Mouse (Mus musculus) limb, embryonic 10.5 days (tissue): Measurements from ENCODE around the gene Pik3ip1. TPM values are rescaled to one million over a fixed set of nuclear protein-coding genes. Genes with fewer than 3 reads are reported as not detected.

Experiments used
- DNase-seq: peaks from one replicate; pipeline ENCODE4 v3.0.0-alpha.2; 2017; ENCODE audit warnings: low spot score
- H3K27ac ChIP-seq: fragments of 300-500 bp; sonication (generic); 2 replicates; pipeline ENCODE4 v1.5.1; 2016; ENCODE audit warnings: mild to moderate bottlenecking
- H3K27me3 ChIP-seq: fragments of 300-500 bp; sonication (generic); 2 replicates; pipeline ENCODE4 v1.6.1; 2016; ENCODE audit warnings: low read depth, mild to moderate bottlenecking; ENCODE audit not compliant: poor library complexity, severe bottlenecking
- H3K36me3 ChIP-seq: fragments of 300-500 bp; sonication (generic); 2 replicates; pipeline ENCODE4 v1.6.1; 2016; ENCODE audit warnings: mild to moderate bottlenecking, moderate library complexity
- H3K4me1 ChIP-seq: fragments of 300-500 bp; sonication (generic); 2 replicates; pipeline ENCODE4 v1.6.1; 2016
- H3K4me3 ChIP-seq: fragments of 300-500 bp; sonication (generic); 2 replicates; pipeline ENCODE4 v1.5.1; 2016; ENCODE audit warnings: mild to moderate bottlenecking, moderate library complexity
- H3K9me3 ChIP-seq: fragments of 300-500 bp; sonication (generic); replicated peaks from 2 replicates; pipeline ENCODE4 v1.6.1; 2016; ENCODE audit warnings: mild to moderate bottlenecking
- WGBS: fragments of 180-500 bp; shearing (Covaris S2); methylation state at CpG from one replicate; pipeline ENCODE4 v1.1.7; 2016; 5-methylcytosine and 5-hydroxymethylcytosine counted together
- polyA plus RNA-seq: library from polyadenylated mRNA; unstranded; fragments of >200 nt; fragmentation: Nextera tagmentation; extraction: Ambion mirVana; gene quantifications from 2 replicates; pipeline ENCODE4 v1.2.1, GENCODE M21; 2016

Gene Pik3ip1
- polyA plus RNA-seq, 1 experiment from 2014 or later: 8.5 TPM

GRCm38 (mm10) chr11:3292062-3292421 lies 38.2 kb upstream of the Pik3ip1 start:
- Histone ChIP-seq H3K9me3 (no peaks in the 10 kb centered on the region), H3K27me3 (no peaks in the 10 kb centered on the region), H3K27ac (peak overlapping the region; percentile 98), H3K36me3 (peaks cover 58% of the 10 kb centered on the region), H3K4me1 (peaks cover 58% of the 10 kb centered on the region), H3K4me3 (peak overlapping the region; percentile 86)
- WGBS: under 1% methylated on average over 8 of the region's 8 CpGs
- DNase-seq: peak; percentile 78

- peak; percentile 80 for DNase-seq
- Histone ChIP-seq H3K4me1 (peaks cover 50% of the 10 kb centered on the region), H3K4me3 (peak overlapping the region; percentile 86), H3K27ac (peak overlapping the region; percentile 98), H3K9me3 (no peaks in the 10 kb centered on the region), H3K27me3 (no peaks in the 10 kb centered on the region), H3K36me3 (peaks cover 65% of the 10 kb centered on the region)
- WGBS: 0% methylated on average over 8 of the region's 8 CpGs
Measured at GRCm38 (mm10) chr11:3292711-3293249, 37.4 kb upstream of the Pik3ip1 start.

GRCm38 (mm10) chr11:3293361-3293760 lies 36.8 kb upstream of the Pik3ip1 start:
- Histone ChIP-seq H3K27me3 (no peaks in the 10 kb centered on the region), H3K4me1 (peaks cover 44% of the 10 kb centered on the region), H3K36me3 (peaks cover 71% of the 10 kb centered on the region), H3K27ac (peak overlapping the region; percentile 98), H3K9me3 (no peaks in the 10 kb centered on the region), H3K4me3 (peak overlapping the region; percentile 86)
- WGBS: 56% methylated on average over 4 of the region's 4 CpGs
- no peak for DNase-seq

GRCm38 (mm10) chr11:3294641-3295040 lies 35.6 kb upstream of the Pik3ip1 start:
- no peaks in the 10 kb centered on the region for H3K27me3 ChIP-seq
- H3K4me3 ChIP-seq: peak overlapping the region; percentile 86; the same call in 1 of the 2 replicates
- H3K9me3 ChIP-seq: no peaks in the 10 kb centered on the region
- DNase-seq: no peak
- 0 out of 2 replicates have a peak overlapping the region, but pooled peaks have one; percentile 98 for H3K27ac ChIP-seq
- peaks cover 40% of the 10 kb centered on the region for H3K4me1 ChIP-seq
- WGBS: 96% methylated on average over 2 of the region's 2 CpGs
- peaks cover 84% of the 10 kb centered on the region for H3K36me3 ChIP-seq

GRCm38 (mm10) chr11:3296056-3296455 lies 34.1 kb upstream of the Pik3ip1 start:
- 88% methylated on average over 5 of the region's 5 CpGs for WGBS
- H3K4me1 ChIP-seq: peaks cover 38% of the 10 kb centered on the region
- no peak for DNase-seq
- no peaks in the 10 kb centered on the region for H3K9me3 ChIP-seq
- no peak overlapping the region for H3K4me3 ChIP-seq
- no peak overlapping the region for H3K27ac ChIP-seq
- H3K36me3 ChIP-seq: peaks cover 97% of the 10 kb centered on the region
- no peaks in the 10 kb centered on the region for H3K27me3 ChIP-seq

GRCm38 (mm10) chr11:3297871-3298812 lies 32.1 kb upstream of the Pik3ip1 start:
- Histone ChIP-seq H3K27me3 (no peaks in the 10 kb centered on the region), H3K9me3 (no peaks in the 10 kb centered on the region), H3K4me3 (no peak overlapping the region), H3K4me1 (peaks cover 31% of the 10 kb centered on the region), H3K36me3 (peaks cover 100% of the 10 kb centered on the region), H3K27ac (no peak overlapping the region)
- WGBS: 94% methylated on average over 10 of the region's 10 CpGs
- DNase-seq: no peak

GRCm38 (mm10) chr11:3298813-3299185 lies 31.4 kb upstream of the Pik3ip1 start:
- Histone ChIP-seq H3K27me3 (no peaks in the 10 kb centered on the region), H3K4me1 (peaks cover 24% of the 10 kb centered on the region), H3K9me3 (no peaks in the 10 kb centered on the region), H3K27ac (no peak overlapping the region), H3K4me3 (no peak overlapping the region), H3K36me3 (peaks cover 100% of the 10 kb centered on the region)
- DNase-seq: no peak
- WGBS: 95% methylated on average over 14 of the region's 14 CpGs

- Histone ChIP-seq H3K9me3 (no peaks in the 10 kb centered on the region), H3K4me3 (no peak overlapping the region), H3K27ac (no peak overlapping the region), H3K36me3 (peaks cover 100% of the 10 kb centered on the region), H3K27me3 (no peaks in the 10 kb centered on the region), H3K4me1 (peaks cover 4% of the 10 kb centered on the region; the same call in 1 of the 2 replicates)
- WGBS: 98% methylated on average over 5 of the region's 5 CpGs
- no peak for DNase-seq
Measured at GRCm38 (mm10) chr11:3301075-3301474, 29.1 kb upstream of the Pik3ip1 start.

GRCm38 (mm10) chr11:3302385-3302784 lies 27.8 kb upstream of the Pik3ip1 start:
- WGBS: 96% methylated on average over 4 of the region's 4 CpGs
- peaks cover 100% of the 10 kb centered on the region for H3K36me3 ChIP-seq
- no peaks in the 10 kb centered on the region for H3K4me1 ChIP-seq
- no peak overlapping the region for H3K27ac ChIP-seq
- H3K27me3 ChIP-seq: no peaks in the 10 kb centered on the region
- no peak for DNase-seq
- no peaks in the 10 kb centered on the region for H3K9me3 ChIP-seq
- no peak overlapping the region for H3K4me3 ChIP-seq

- H3K9me3 ChIP-seq: no peaks in the 10 kb centered on the region
- H3K36me3 ChIP-seq: peaks cover 100% of the 10 kb centered on the region
- no peaks in the 10 kb centered on the region for H3K27me3 ChIP-seq
- WGBS: 88% methylated on average over 4 of the region's 4 CpGs
- H3K27ac ChIP-seq: no peak overlapping the region
- H3K4me3 ChIP-seq: no peak overlapping the region
- no peak for DNase-seq
- no peaks in the 10 kb centered on the region for H3K4me1 ChIP-seq
Measured at GRCm38 (mm10) chr11:3302792-3303191, 27.4 kb upstream of the Pik3ip1 start.

- H3K9me3 ChIP-seq: no peaks in the 10 kb centered on the region
- WGBS: 95% methylated on average over 4 of the region's 4 CpGs
- H3K27ac ChIP-seq: no peak overlapping the region
- no peak for DNase-seq
- H3K4me3 ChIP-seq: no peak overlapping the region
- no peaks in the 10 kb centered on the region for H3K27me3 ChIP-seq
- peaks cover 100% of the 10 kb centered on the region for H3K36me3 ChIP-seq
- no peaks in the 10 kb centered on the region for H3K4me1 ChIP-seq
Measured at GRCm38 (mm10) chr11:3305821-3306220, 24.4 kb upstream of the Pik3ip1 start.

- 95% methylated on average over 3 of the region's 3 CpGs for WGBS
- H3K27ac ChIP-seq: no peak overlapping the region
- no peaks in the 10 kb centered on the region for H3K27me3 ChIP-seq
- DNase-seq: no peak
- peaks cover 99% of the 10 kb centered on the region for H3K36me3 ChIP-seq
- H3K4me1 ChIP-seq: no peaks in the 10 kb centered on the region
- no peaks in the 10 kb centered on the region for H3K9me3 ChIP-seq
- no peak overlapping the region for H3K4me3 ChIP-seq
Measured at GRCm38 (mm10) chr11:3307875-3308274, 22.3 kb upstream of the Pik3ip1 start.

GRCm38 (mm10) chr11:3309884-3310283 lies 20.3 kb upstream of the Pik3ip1 start:
- Histone ChIP-seq H3K4me3 (no peak overlapping the region), H3K27ac (no peak overlapping the region), H3K36me3 (peaks cover 91% of the 10 kb centered on the region), H3K4me1 (no peaks in the 10 kb centered on the region), H3K9me3 (no peaks in the 10 kb centered on the region), H3K27me3 (no peaks in the 10 kb centered on the region)
- no peak for DNase-seq
- 97% methylated on average over 4 of the region's 4 CpGs for WGBS
